In genomic region chr4:127858566-127858965, GRCm38 (mm10) we compare ENCODE assay signal across 16 mouse cellular contexts.
"Had no signal": no experiment of that assay in that cellular context is flagged by ENCODE, and none has a peak within 500 bp of the region (broad histone marks: within the 10 kb centered on the region; RNA-seq: fewer than 3 reads in every experiment).

No protein-coding gene starts in this region.

- H3K9me3 ChIP-seq: neural tube, embryonic 13.5 days; neural tube, embryonic 15.5 days; stomach, embryonic 15.5 days had no signal

- H3K27me3 ChIP-seq: neural tube, embryonic 13.5 days; neural tube, embryonic 15.5 days; stomach, embryonic 15.5 days had no signal

- H3K9ac ChIP-seq: neural tube, embryonic 13.5 days; neural tube, embryonic 15.5 days; stomach, embryonic 15.5 days had no signal

- DNase-seq: retina, postnatal 1 day; right cerebral cortex, adult 18-20 months; right cerebral cortex, postnatal 14 days; right cerebral cortex, postnatal 25 days; right cerebral cortex, postnatal 4 days; spleen, adult 18-20 months; thymus, adult 18-20 months; thymus, adult 2 months; thymus, postnatal 14 days; thymus, postnatal 25 days; thymus, postnatal 36 days; thymus, postnatal 4 days had no signal

- H3K27ac ChIP-seq: neural tube, embryonic 13.5 days; neural tube, embryonic 15.5 days; stomach, embryonic 15.5 days; stomach, postnatal 0 days had no signal

- H3K4me3 ChIP-seq: neural tube, embryonic 13.5 days; neural tube, embryonic 15.5 days; stomach, embryonic 15.5 days had no signal

- H3K4me1 ChIP-seq: stomach, embryonic 15.5 days had no signal

- H3K4me2 ChIP-seq: neural tube, embryonic 13.5 days; neural tube, embryonic 15.5 days; stomach, embryonic 15.5 days had no signal

- H3K36me3 ChIP-seq: neural tube, embryonic 13.5 days; neural tube, embryonic 15.5 days; stomach, embryonic 15.5 days had no signal
